Mouse (Mus musculus) adrenal gland, adult 18-20 months (tissue): ENCODE data around the gene Sh3kbp1. TPM values are rescaled to one million over a fixed set of nuclear protein-coding genes. Genes with fewer than 3 reads are reported as not detected.

ENCODE experiments used
- DNase-seq, 2 experiments: peaks; one replicate each; pipeline ENCODE4 v3.0.0; 2021 to 2022; ENCODE audit warnings: low spot score in 2 of 2
- total RNA-seq, 2 experiments: library from RNA; stranded (reverse); gene quantifications; 1 replicate in 1 of 2; 2 replicates in 1 of 2; pipeline ENCODE4 v1.2.3; 2021

Sh3kbp1 gene
- total RNA-seq, 2 experiments from 2014 or later = 27.1 to 50.0 TPM

DNA sequence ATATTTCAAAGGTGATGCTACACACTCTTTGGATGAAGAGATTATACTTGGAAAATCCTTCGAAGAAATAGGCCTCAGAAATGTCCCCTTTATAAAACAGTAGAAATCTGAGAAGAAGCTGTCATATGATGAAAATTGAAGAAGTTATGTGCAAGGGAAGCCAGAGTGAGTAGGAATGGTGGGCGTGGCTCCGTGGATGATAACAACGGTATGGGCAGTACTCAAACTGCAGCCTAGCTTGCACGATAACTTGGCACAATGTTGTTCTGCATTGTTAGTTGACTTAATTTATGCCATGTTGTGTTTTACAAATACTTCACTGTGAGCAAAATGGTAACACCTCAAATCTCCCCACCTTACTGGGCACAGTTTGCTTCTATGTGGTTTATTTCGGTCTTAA, 368.7 kb downstream of the Sh3kbp1 start:
- DNase-seq = no peak

Other genes with a start within 250 kb of the Sh3kbp1 start
- gene Map7d2, start 212.7 kb upstream of the Sh3kbp1 start, total RNA-seq = 1 to 10 TPM; 3.9 to 4.0 TPM
- gene Bclaf3, start 100.6 kb upstream of the Sh3kbp1 start, total RNA-seq = 1 to 10 TPM; 7.7 to 9.1 TPM